Mouse (Mus musculus): Measurements from ENCODE around the gene Rapgef4. TPM values are rescaled to one million over a fixed set of nuclear protein-coding genes. Genes with fewer than 3 reads are reported as not detected.

Gene Rapgef4
- polyA plus RNA-seq, 1 experiment: 0.08 TPM

DNA sequence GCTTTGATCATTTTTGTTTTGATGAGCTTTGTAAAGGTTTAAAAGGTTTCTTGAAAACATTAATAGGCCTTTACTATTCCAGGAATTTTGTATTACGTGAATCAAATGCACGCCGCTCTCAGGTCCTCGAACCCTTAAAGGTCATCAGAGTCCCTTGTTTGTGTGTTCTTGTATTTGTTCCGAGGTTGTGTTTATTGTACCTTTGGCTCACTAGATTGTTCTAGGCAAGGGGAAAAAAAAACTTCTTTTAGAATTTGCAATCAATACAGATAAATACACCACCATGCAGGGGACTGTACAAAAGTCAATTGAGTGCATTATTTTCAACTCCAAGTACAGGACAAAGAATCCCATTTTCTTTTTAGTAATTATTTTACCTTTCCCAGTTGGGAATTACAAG, 175.4 kb downstream of the Rapgef4 start:
- Histone ChIP-seq H3K4me3 (ENCODE audit: insufficient read depth, poor library complexity, severe bottlenecking) (no peak overlapping the region), H3K36me3 (ENCODE audit: control insufficient read depth, insufficient read depth) (no peaks in the 10 kb centered on the region), H3K79me2 (ENCODE audit: control insufficient read depth, insufficient read depth) (no peaks in the 10 kb centered on the region), H3K27me3 (ENCODE audit: control insufficient read depth, insufficient read depth, insufficient read length) (no peaks in the 10 kb centered on the region), H3ac (ENCODE audit: control insufficient read depth, insufficient read length, low read depth) (no peak overlapping the region), H3K79me3 (ENCODE audit: low read depth) (no peaks in the 10 kb centered on the region)
- TF ChIP-seq MYOG (IDR thresholded peaks at IDR 0.05; ENCODE audit: control insufficient read depth, extremely low read depth, insufficient read length) (no peak), MAX (IDR thresholded peaks at IDR 0.05) (no peak), CTCF (IDR thresholded peaks at IDR 0.05; ENCODE audit: control insufficient read depth, insufficient read depth, insufficient read length) (no peak), USF1 (IDR thresholded peaks at IDR 0.05; ENCODE audit: low read depth) (no peak), MYOD1 (IDR thresholded peaks at IDR 0.05; ENCODE audit: control insufficient read depth, insufficient read length, low read depth) (no peak), CEBPB (IDR thresholded peaks at IDR 0.05; ENCODE audit: low read depth) (no peak), FOSL1 (IDR thresholded peaks at IDR 0.05; ENCODE audit: insufficient read depth, low read length, poor library complexity, severe bottlenecking) (no peak)

- H3ac ChIP-seq (ENCODE audit: control insufficient read depth, insufficient read length, low read depth): no peak overlapping the region
- H3K4me3 ChIP-seq (ENCODE audit: insufficient read depth, poor library complexity, severe bottlenecking): no peak overlapping the region
- no peaks in the 10 kb centered on the region for H3K27me3 ChIP-seq (ENCODE audit: control insufficient read depth, insufficient read depth, insufficient read length)
- H3K79me3 ChIP-seq (ENCODE audit: low read depth): no peaks in the 10 kb centered on the region
- no peaks in the 10 kb centered on the region for H3K79me2 ChIP-seq (ENCODE audit: control insufficient read depth, insufficient read depth)
- H3K36me3 ChIP-seq (ENCODE audit: control insufficient read depth, insufficient read depth): no peaks in the 10 kb centered on the region
- TF ChIP-seq MAX (IDR thresholded peaks at IDR 0.05) (peak; percentile 62), CTCF (IDR thresholded peaks at IDR 0.05; ENCODE audit: control insufficient read depth, insufficient read depth, insufficient read length) (no peak)
These were observed 176.5 kb downstream of the Rapgef4 start for GRCm38 (mm10) chr2:72157561-72157960.

DNA sequence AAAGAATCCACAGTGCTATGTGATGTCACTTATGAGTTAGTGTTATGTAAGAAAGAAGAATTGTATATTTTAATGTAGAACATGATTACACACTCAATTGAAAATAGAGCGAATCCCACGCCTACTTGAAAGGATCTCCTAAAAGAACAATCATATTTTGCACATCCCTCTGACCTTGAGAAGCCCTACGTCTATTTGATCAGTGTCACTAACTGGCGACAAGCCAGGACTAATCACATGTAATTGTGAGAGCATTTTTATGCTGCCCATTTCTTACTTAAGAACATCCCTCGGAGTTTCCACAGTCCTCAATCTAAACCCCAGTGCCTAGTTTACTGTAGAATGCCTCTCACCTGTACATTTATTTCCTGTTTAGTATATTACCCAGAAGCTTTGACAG, 177.0 kb downstream of the Rapgef4 start:
- TF ChIP-seq CEBPB (IDR thresholded peaks at IDR 0.05; ENCODE audit: low read depth) (no peak), CTCF (IDR thresholded peaks at IDR 0.05; ENCODE audit: control insufficient read depth, insufficient read depth, insufficient read length) (no peak), MAX (IDR thresholded peaks at IDR 0.05) (no peak), MYOG (IDR thresholded peaks at IDR 0.05; ENCODE audit: control insufficient read depth, extremely low read depth, insufficient read length) (no peak), FOSL1 (IDR thresholded peaks at IDR 0.05; ENCODE audit: insufficient read depth, low read length, poor library complexity, severe bottlenecking) (no peak)
- Histone ChIP-seq H3K36me3 (ENCODE audit: control insufficient read depth, insufficient read depth) (no peaks in the 10 kb centered on the region), H3K4me3 (ENCODE audit: insufficient read depth, poor library complexity, severe bottlenecking) (no peak overlapping the region), H3K27me3 (ENCODE audit: control insufficient read depth, insufficient read depth, insufficient read length) (no peaks in the 10 kb centered on the region), H3K79me3 (ENCODE audit: low read depth) (no peaks in the 10 kb centered on the region), H3ac (ENCODE audit: control insufficient read depth, insufficient read length, low read depth) (no peak overlapping the region), H3K79me2 (ENCODE audit: control insufficient read depth, insufficient read depth) (no peaks in the 10 kb centered on the region)

DNA sequence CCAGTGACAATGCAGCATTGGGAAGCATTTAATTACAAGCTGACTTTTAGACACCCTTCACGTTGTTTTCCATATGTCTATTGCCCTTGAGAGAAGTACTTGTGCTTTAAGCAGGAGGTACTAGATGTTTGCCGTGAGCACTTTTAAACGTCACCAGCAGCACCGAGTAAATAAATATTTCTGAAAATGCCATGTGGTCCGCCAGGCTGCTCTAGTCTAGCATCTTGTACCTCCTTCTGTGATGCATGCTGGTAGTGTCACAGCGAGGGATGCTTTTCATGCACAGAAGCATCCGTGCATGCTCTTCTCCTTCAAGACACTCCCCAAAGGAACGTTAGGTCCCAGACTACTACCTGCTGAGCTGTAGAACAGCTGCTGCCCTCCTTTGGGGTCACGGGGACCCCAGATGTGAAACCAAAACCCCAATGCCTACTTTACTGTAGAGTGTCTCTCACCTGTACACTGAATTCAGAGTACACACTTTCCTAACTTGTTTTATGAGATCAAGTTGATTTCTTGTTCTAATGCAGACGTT, 177.7 kb downstream of the Rapgef4 start:
- TF ChIP-seq USF1 (IDR thresholded peaks at IDR 0.05; ENCODE audit: low read depth) (no peak), CTCF (IDR thresholded peaks at IDR 0.05; ENCODE audit: control insufficient read depth, insufficient read depth, insufficient read length) (no peak), MAX (IDR thresholded peaks at IDR 0.05) (no peak), MYOG (IDR thresholded peaks at IDR 0.05; ENCODE audit: control insufficient read depth, extremely low read depth, insufficient read length) (no peak), FOSL1 (IDR thresholded peaks at IDR 0.05; ENCODE audit: insufficient read depth, low read length, poor library complexity, severe bottlenecking) (no peak), CEBPB (IDR thresholded peaks at IDR 0.05; ENCODE audit: low read depth) (no peak), MYOD1 (IDR thresholded peaks at IDR 0.05; ENCODE audit: control insufficient read depth, insufficient read length, low read depth) (no peak)
- H3K79me3 ChIP-seq (ENCODE audit: low read depth): no peaks in the 10 kb centered on the region
- no peaks in the 10 kb centered on the region for H3K36me3 ChIP-seq (ENCODE audit: control insufficient read depth, insufficient read depth)

GRCm38 (mm10) chr2:72159281-72159680, 178.2 kb downstream of the Rapgef4 start:
- no peak for TF ChIP-seq MYOD1 (IDR thresholded peaks at IDR 0.05; ENCODE audit: control insufficient read depth, insufficient read length, low read depth)
- TF ChIP-seq CTCF (IDR thresholded peaks at IDR 0.05; ENCODE audit: control insufficient read depth, insufficient read depth, insufficient read length): no peak
- no peak for TF ChIP-seq USF1 (IDR thresholded peaks at IDR 0.05; ENCODE audit: low read depth)
- TF ChIP-seq CEBPB (IDR thresholded peaks at IDR 0.05; ENCODE audit: low read depth): no peak
- TF ChIP-seq MAX (IDR thresholded peaks at IDR 0.05): no peak
- no peak for TF ChIP-seq FOSL1 (IDR thresholded peaks at IDR 0.05; ENCODE audit: insufficient read depth, low read length, poor library complexity, severe bottlenecking)

More for the DNA sequence above, 177.7 kb downstream of the Rapgef4 start:
- no peaks in the 10 kb centered on the region for H3K27me3 ChIP-seq (ENCODE audit: control insufficient read depth, insufficient read depth, insufficient read length)
- H3ac ChIP-seq (ENCODE audit: control insufficient read depth, insufficient read length, low read depth): no peak overlapping the region
- H3K79me2 ChIP-seq (ENCODE audit: control insufficient read depth, insufficient read depth): no peaks in the 10 kb centered on the region
- no peak overlapping the region for H3K4me3 ChIP-seq (ENCODE audit: insufficient read depth, poor library complexity, severe bottlenecking)

GRCm38 (mm10) chr2:72165136-72165854, 184.3 kb downstream of the Rapgef4 start:
- no peaks in the 10 kb centered on the region for H3K36me3 ChIP-seq (ENCODE audit: control insufficient read depth, insufficient read depth)
- TF ChIP-seq MYOD1 (IDR thresholded peaks at IDR 0.05; ENCODE audit: control insufficient read depth, insufficient read length, low read depth) (no peak), FOSL1 (IDR thresholded peaks at IDR 0.05; ENCODE audit: insufficient read depth, low read length, poor library complexity, severe bottlenecking) (no peak), CTCF (IDR thresholded peaks at IDR 0.05; ENCODE audit: control insufficient read depth, insufficient read depth, insufficient read length) (no peak), MAX (IDR thresholded peaks at IDR 0.05) (no peak)

More at GRCm38 (mm10) chr2:72159281-72159680, 178.2 kb downstream of the Rapgef4 start:
- H3K36me3 ChIP-seq (ENCODE audit: control insufficient read depth, insufficient read depth): no peaks in the 10 kb centered on the region
- H3ac ChIP-seq (ENCODE audit: control insufficient read depth, insufficient read length, low read depth): no peak overlapping the region
- H3K79me2 ChIP-seq (ENCODE audit: control insufficient read depth, insufficient read depth): no peaks in the 10 kb centered on the region
- H3K79me3 ChIP-seq (ENCODE audit: low read depth): no peaks in the 10 kb centered on the region
- H3K27me3 ChIP-seq (ENCODE audit: control insufficient read depth, insufficient read depth, insufficient read length): no peaks in the 10 kb centered on the region
- no peak overlapping the region for H3K4me3 ChIP-seq (ENCODE audit: insufficient read depth, poor library complexity, severe bottlenecking)

More at GRCm38 (mm10) chr2:72165136-72165854, 184.3 kb downstream of the Rapgef4 start:
- Histone ChIP-seq H3K27me3 (ENCODE audit: control insufficient read depth, insufficient read depth, insufficient read length) (no peaks in the 10 kb centered on the region), H3K79me3 (ENCODE audit: low read depth) (no peaks in the 10 kb centered on the region), H3ac (ENCODE audit: control insufficient read depth, insufficient read length, low read depth) (no peak overlapping the region), H3K4me3 (ENCODE audit: insufficient read depth, poor library complexity, severe bottlenecking) (no peak overlapping the region), H3K79me2 (ENCODE audit: control insufficient read depth, insufficient read depth) (no peaks in the 10 kb centered on the region)
